Mouse (Mus musculus) cortical plate, adult 2 months (tissue): Measurements from ENCODE around the gene B3gntl1. TPM values are rescaled to one million over a fixed set of nuclear protein-coding genes. Genes with fewer than 3 reads are reported as not detected.

Experiments used
- H3K27ac ChIP-seq: fragments of 200-500 bp; 2 replicates; pipeline ENCODE4 v1.5.1; 2012; ENCODE audit warnings: low read length, control low read depth, inconsistent platforms; ENCODE audit not compliant: insufficient read depth
- H3K4me1 ChIP-seq: fragments of 200-500 bp; 2 replicates; pipeline ENCODE4 v1.6.1; 2011; ENCODE audit warnings: low read length; ENCODE audit not compliant: control insufficient read depth, insufficient read depth
- H3K4me3 ChIP-seq: fragments of 200-500 bp; 2 replicates; pipeline ENCODE4 v1.5.1; 2011; ENCODE audit warnings: mild to moderate bottlenecking, low read length, control low read depth; ENCODE audit not compliant: insufficient read depth
- CTCF ChIP-seq: fragments of 200-500 bp; IDR thresholded peaks from 2 replicates; pipeline ENCODE4 v1.5.1; 2011; ENCODE audit warnings: mild to moderate bottlenecking, control low read depth, low read length; ENCODE audit not compliant: insufficient read depth; ENCODE audit errors: extremely low read depth
- POLR2A ChIP-seq: fragments of 200-500 bp; IDR thresholded peaks from 2 replicates; pipeline ENCODE4 v1.6.1; 2011; ENCODE audit warnings: mild to moderate bottlenecking, low read length, control low read depth; ENCODE audit not compliant: insufficient read depth; ENCODE audit errors: extremely low read depth
- polyA plus RNA-seq: library from polyadenylated mRNA; depleted of rRNA; stranded (reverse); fragments of >200 nt; gene quantifications from 2 replicates; pipeline ENCODE4 v1.2.3, GENCODE M21; 2012

B3gntl1 gene
- polyA plus RNA-seq, 1 experiment: 7.5 TPM

DNA sequence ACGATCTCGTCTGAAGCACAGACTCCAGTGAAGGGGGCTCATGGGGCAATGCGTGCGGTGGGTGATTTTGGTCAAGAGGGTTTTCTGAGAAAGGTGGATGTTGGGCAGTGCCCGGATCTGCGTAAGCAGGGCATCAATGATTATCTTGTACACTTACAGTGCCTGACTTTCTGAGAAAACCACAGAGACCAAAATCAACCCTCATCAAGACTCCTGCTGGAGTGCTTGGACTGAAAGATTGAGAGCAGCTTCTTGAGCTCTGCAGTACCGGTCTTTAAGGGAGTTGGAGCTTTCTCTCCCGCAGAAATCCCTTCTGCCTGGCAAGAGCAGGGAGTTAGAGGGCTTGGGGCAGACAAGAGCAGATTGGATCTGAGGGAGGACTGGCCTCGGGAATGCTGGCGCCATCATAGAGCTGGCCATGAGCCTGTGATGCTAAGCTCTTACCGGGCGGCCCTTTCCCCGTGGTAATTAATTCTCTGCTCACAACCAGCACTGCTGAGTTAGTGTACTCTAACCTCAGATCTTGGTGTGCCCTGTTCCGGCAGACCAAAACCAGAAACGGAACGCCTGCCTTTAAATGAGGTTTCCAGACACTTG lies 30.8 kb upstream of the B3gntl1 start:
- peak overlapping the region; percentile 64 for H3K4me3 ChIP-seq
- TF ChIP-seq CTCF: no peak
- no peak for TF ChIP-seq POLR2A
- H3K4me1 ChIP-seq: peaks cover 1% of the 10 kb centered on the region; the same call in 1 of the 2 replicates
- H3K27ac ChIP-seq: no peak overlapping the region

GRCm38 (mm10) chr11:121702895-121703618 lies 30.1 kb upstream of the B3gntl1 start:
- Histone ChIP-seq H3K4me1 (peaks cover 1% of the 10 kb centered on the region; the same call in 1 of the 2 replicates), H3K27ac (peak overlapping the region; percentile 10; the same call in 1 of the 2 replicates)

DNA sequence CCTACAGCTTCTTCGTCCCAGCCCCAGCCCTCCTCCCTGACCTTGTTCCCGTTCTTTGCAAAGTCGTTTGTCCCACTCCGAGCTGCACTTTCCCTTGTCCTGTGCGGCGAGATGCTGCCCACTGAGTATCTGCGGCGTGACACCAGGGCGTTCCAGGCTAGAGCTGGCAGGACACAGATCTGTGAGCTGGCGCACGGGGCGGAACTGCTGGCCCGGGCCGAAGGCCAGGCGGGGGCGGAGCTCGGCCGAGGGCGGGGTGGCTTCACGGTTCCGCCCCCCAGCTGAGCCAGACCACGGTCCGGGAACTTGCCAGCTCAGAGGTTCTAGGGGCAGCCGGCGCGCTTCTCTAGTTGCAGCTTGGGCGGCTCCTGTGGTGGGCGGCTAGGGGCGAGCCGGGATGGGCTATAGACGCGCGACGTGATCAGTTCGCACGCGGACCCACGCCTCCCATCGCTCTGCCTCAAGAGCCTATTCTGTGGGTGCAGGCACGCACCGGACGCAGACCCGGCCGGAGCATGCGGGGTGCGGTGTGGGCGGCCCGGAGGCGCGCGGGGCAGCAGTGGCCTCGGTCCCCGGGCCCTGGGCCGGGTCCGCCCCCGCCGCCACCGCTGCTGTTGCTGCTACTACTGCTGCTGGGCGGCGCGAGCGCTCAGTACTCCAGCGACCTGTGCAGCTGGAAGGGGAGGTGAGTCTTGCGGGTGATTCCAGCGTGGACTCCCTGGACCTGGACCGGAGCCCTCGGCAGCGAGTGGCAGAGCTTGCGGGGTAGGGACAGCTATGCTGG lies 29.4 kb upstream of the B3gntl1 start:
- Histone ChIP-seq H3K4me3 (peak overlapping the region; percentile 64), H3K27ac (0 out of 2 replicates have a peak overlapping the region, but pooled peaks have one; percentile 13), H3K4me1 (peaks cover 1% of the 10 kb centered on the region; the same call in 1 of the 2 replicates)
- TF ChIP-seq POLR2A: peak; percentile 30; the same call in 1 of the 2 replicates
- TF ChIP-seq CTCF: no peak

More at GRCm38 (mm10) chr11:121702895-121703618, 30.1 kb upstream of the B3gntl1 start:
- TF ChIP-seq POLR2A (peak; percentile 29; the same call in 1 of the 2 replicates), CTCF (no peak)
- H3K4me3 ChIP-seq: peak overlapping the region; percentile 64

GRCm38 (mm10) chr11:121701244-121701643 lies 28.3 kb upstream of the B3gntl1 start, which contains the start of gene Metrnl:
Gene Metrnl (plus strand): TSS chr11:121701544.
- H3K27ac ChIP-seq: 0 out of 2 replicates have a peak within 1 kb of the TSS, but pooled peaks have one; percentile 13
- TF ChIP-seq CTCF: no peak
- no peak for TF ChIP-seq POLR2A
- H3K4me3 ChIP-seq: peak within 1 kb of the TSS; percentile 64
- no peaks in the 10 kb centered on the region for H3K4me1 ChIP-seq

- H3K4me1 ChIP-seq: no peaks in the 10 kb centered on the region
- no peak overlapping the region for H3K27ac ChIP-seq
- H3K4me3 ChIP-seq: no peak overlapping the region
- TF ChIP-seq POLR2A: no peak
- TF ChIP-seq CTCF: no peak
Observed at GRCm38 (mm10) chr11:121698381-121698955, 25.5 kb upstream of the B3gntl1 start.

DNA sequence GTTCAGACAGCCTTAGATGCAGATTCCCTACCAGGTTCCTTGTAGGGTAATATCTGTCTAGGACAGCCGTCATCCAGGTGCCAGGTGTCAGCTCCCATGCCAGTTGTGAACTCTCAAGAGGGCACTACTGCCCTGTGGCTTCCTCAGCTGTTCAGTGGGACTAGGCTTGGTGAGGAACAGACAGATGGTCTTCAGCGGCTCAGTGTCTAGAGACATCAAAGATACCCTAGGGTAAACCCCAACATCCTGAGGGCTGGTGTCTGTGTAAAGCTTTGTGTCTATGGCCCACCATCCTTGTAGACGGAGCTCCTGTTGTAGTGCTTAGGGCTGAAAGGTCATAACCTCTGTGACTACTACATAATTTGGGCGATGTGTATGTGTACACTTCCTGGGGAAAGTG lies 24.3 kb upstream of the B3gntl1 start:
- H3K27ac ChIP-seq: no peak overlapping the region
- no peaks in the 10 kb centered on the region for H3K4me1 ChIP-seq
- no peak overlapping the region for H3K4me3 ChIP-seq
- TF ChIP-seq CTCF (no peak), POLR2A (no peak)

GRCm38 (mm10) chr11:121695304-121696064 lies 22.5 kb upstream of the B3gntl1 start:
- TF ChIP-seq POLR2A (no peak), CTCF (no peak)
- no peak overlapping the region for H3K27ac ChIP-seq
- H3K4me3 ChIP-seq: no peak overlapping the region
- H3K4me1 ChIP-seq: no peaks in the 10 kb centered on the region

DNA sequence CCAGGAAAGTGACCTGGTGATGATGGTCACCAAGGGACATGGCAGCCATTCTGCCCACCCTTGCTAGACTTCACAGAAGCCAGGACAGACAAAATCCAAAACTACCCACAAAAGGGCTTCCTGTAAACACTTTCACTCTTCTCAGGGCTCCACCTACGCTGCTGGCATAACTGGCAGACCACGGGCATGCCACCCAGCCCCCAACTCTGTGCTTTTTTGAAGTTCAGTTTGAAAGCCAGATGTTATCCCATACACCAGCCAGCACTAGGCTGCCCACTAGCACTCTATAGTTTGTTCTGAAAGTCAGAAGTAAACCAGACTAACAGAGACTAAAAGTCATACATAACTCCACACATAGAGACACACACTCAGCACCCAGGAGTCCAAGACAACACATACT lies 15.1 kb upstream of the B3gntl1 start:
- H3K4me1 ChIP-seq: no peaks in the 10 kb centered on the region
- TF ChIP-seq CTCF: no peak
- no peak for TF ChIP-seq POLR2A
- H3K4me3 ChIP-seq: no peak overlapping the region
- no peak overlapping the region for H3K27ac ChIP-seq
